Mouse (Mus musculus): ENCODE data around the gene Insl3. TPM values are rescaled to one million over a fixed set of nuclear protein-coding genes. Genes with fewer than 3 reads are reported as not detected.

Insl3 gene
- 0.69 TPM in 1 of 2 replicates, not detected in the other for polyA plus RNA-seq (2016; fragmentation: Nextera tagmentation; extraction: Ambion mirVana)

DNA sequence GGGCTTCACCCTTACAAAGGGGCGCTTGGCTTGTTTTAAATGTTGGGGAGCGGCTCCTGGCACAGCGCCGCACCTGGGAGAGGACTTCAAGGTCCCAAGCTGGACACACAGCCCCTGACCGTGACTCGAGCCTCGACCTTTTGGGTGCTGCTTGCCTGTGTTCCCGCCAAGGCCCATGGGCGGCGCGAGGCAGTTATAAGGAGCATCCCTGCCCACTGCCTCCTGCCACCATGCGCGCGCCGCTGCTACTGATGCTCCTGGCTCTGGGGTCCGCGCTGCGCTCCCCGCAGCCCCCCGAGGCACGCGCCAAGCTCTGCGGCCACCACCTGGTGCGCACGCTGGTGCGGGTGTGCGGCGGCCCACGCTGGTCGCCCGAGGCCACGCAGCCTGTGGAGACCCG lies at the start of gene Insl3:
Gene Insl3 (plus strand): TSS at position 187 of the 400 bp plus-strand sequence.
- ATAC-seq (ENCODE audit: low FRiP score), result no peak
- Histone ChIP-seq H3K4me3 (no peak within 1 kb of the TSS), H3K4me1 (peaks cover 27% of the 10 kb centered on the region), H3K9me3 (replicated peaks) (no peaks in the 10 kb centered on the region), H3K27me3 (peaks cover 100% of the 10 kb centered on the region), H3K27ac (no peak within 1 kb of the TSS), H3K36me3 (no peaks in the 10 kb centered on the region), H3K4me2 (replicated peaks) (no peak within 1 kb of the TSS), H3K9ac (no peak within 1 kb of the TSS)
- 7% methylated on average over 33 of the region's 33 CpGs for WGBS

DNA sequence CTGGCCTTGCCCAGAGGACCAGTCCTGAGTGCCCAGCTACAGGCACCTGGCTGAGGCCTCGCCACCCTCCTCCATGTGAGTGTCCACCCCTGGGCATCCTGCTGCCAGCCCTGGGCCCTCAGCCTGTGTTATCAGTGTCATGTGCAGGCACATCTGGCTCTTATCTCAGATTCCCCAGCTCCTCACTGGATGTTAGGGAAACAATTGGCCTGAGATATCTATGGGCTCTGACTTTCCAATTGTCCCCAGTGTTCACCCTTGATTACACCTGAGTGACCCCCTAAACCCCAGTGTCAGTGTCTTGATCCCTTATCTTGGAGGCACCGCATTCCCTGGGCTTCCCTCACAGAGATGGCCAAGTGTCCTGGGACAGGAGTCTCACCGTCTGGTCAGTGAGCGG lies 49.7 kb upstream of the Insl3 start:
- Histone ChIP-seq H3K4me1 (peaks cover 2% of the 10 kb centered on the region; the same call in 1 of the 2 replicates), H3K27ac (no peak overlapping the region), H3K4me3 (no peak overlapping the region), H3K36me3 (peaks cover 28% of the 10 kb centered on the region), H3K4me2 (replicated peaks) (no peak overlapping the region), H3K9ac (no peak overlapping the region), H3K9me3 (replicated peaks) (no peaks in the 10 kb centered on the region), H3K27me3 (peaks cover 33% of the 10 kb centered on the region)
- WGBS, result 88% methylated on average over 4 of the region's 4 CpGs
- ATAC-seq (ENCODE audit: low FRiP score), result no peak

- H3K27ac ChIP-seq, result no peak overlapping the region
- H3K4me3 ChIP-seq, result no peak overlapping the region
- H3K36me3 ChIP-seq, result peaks cover 44% of the 10 kb centered on the region
- H3K4me2 ChIP-seq (replicated peaks), result no peak overlapping the region
- no peak overlapping the region for H3K9ac ChIP-seq
- no peaks in the 10 kb centered on the region for H3K9me3 ChIP-seq (replicated peaks)
- ATAC-seq (ENCODE audit: low FRiP score), result no peak
- H3K27me3 ChIP-seq, result peaks cover 8% of the 10 kb centered on the region; the same call in 1 of the 2 replicates
- no peaks in the 10 kb centered on the region for H3K4me1 ChIP-seq
- WGBS, result 90% methylated on average over 9 of the region's 9 CpGs
Observed at GRCm38 (mm10) chr8:71645510-71645909, 43.5 kb upstream of the Insl3 start.

GRCm38 (mm10) chr8:71654600-71654999 lies 34.4 kb upstream of the Insl3 start:
- Histone ChIP-seq H3K36me3 (peaks cover 19% of the 10 kb centered on the region), H3K9me3 (replicated peaks) (no peaks in the 10 kb centered on the region), H3K4me2 (replicated peaks) (peak overlapping the region; percentile 34), H3K9ac (0 out of 2 replicates have a peak overlapping the region, but pooled peaks have one; percentile 9), H3K4me1 (peaks cover 6% of the 10 kb centered on the region), H3K27ac (no peak overlapping the region), H3K4me3 (no peak overlapping the region), H3K27me3 (peaks cover 80% of the 10 kb centered on the region)
- WGBS, result 2% methylated on average over 24 of the region's 24 CpGs
- peak; percentile 32; the same call in 1 of the 2 replicates for ATAC-seq (ENCODE audit: low FRiP score)

DNA sequence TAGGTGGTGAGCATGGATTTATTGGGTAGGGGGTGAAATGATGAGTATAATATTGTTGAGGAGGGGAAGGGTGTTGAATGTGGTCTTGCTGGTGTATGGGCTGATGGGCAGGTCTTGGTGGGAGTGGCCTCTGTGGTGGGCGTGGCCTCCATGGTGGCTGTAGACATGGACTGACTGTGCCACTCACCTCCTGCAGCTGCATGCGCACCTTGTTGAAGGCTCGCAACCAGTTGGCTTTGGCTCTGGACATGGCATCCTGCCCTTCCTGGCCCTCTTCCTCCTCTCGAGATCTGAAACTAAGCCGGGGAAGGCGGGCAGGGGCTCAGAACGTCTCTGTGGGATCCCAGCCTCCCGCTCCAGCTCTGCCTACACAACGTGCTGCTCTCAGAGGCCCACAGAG lies 31.2 kb upstream of the Insl3 start:
- Histone ChIP-seq H3K36me3 (peaks cover 13% of the 10 kb centered on the region; the same call in 1 of the 2 replicates), H3K9ac (no peak overlapping the region), H3K9me3 (replicated peaks) (no peaks in the 10 kb centered on the region), H3K4me3 (no peak overlapping the region), H3K4me1 (peaks cover 10% of the 10 kb centered on the region), H3K27ac (no peak overlapping the region), H3K27me3 (peaks cover 95% of the 10 kb centered on the region), H3K4me2 (replicated peaks) (no peak overlapping the region)
- 22% methylated on average over 9 of the region's 9 CpGs for WGBS
- ATAC-seq (ENCODE audit: low FRiP score), result no peak

GRCm38 (mm10) chr8:71658515-71659049 lies 30.4 kb upstream of the Insl3 start:
- Histone ChIP-seq H3K4me3 (no peak overlapping the region), H3K9ac (no peak overlapping the region), H3K27me3 (peaks cover 93% of the 10 kb centered on the region), H3K36me3 (peaks cover 16% of the 10 kb centered on the region; the same call in 1 of the 2 replicates), H3K9me3 (replicated peaks) (no peaks in the 10 kb centered on the region), H3K4me1 (peaks cover 10% of the 10 kb centered on the region), H3K27ac (no peak overlapping the region), H3K4me2 (replicated peaks) (no peak overlapping the region)
- 36% methylated on average over 17 of the region's 17 CpGs for WGBS
- no peak for ATAC-seq (ENCODE audit: low FRiP score)

- Histone ChIP-seq H3K27me3 (peaks cover 88% of the 10 kb centered on the region), H3K4me1 (peaks cover 7% of the 10 kb centered on the region), H3K9ac (no peak overlapping the region), H3K9me3 (replicated peaks) (no peaks in the 10 kb centered on the region), H3K4me3 (no peak overlapping the region), H3K4me2 (replicated peaks) (no peak overlapping the region), H3K36me3 (peaks cover 21% of the 10 kb centered on the region; the same call in 1 of the 2 replicates), H3K27ac (no peak overlapping the region)
- 74% methylated on average over 1 of the region's 1 CpGs for WGBS
- no peak for ATAC-seq (ENCODE audit: low FRiP score)
Observed at GRCm38 (mm10) chr8:71659751-71660150, 29.3 kb upstream of the Insl3 start.

- H3K27ac ChIP-seq, result no peak overlapping the region
- peak; percentile 40 for ATAC-seq (ENCODE audit: low FRiP score)
- H3K4me1 ChIP-seq, result peaks cover 10% of the 10 kb centered on the region
- H3K36me3 ChIP-seq, result peaks cover 21% of the 10 kb centered on the region; the same call in 1 of the 2 replicates
- no peak overlapping the region for H3K4me3 ChIP-seq
- 8% methylated on average over 36 of the region's 36 CpGs for WGBS
- H3K27me3 ChIP-seq, result peaks cover 80% of the 10 kb centered on the region
- no peak overlapping the region for H3K4me2 ChIP-seq (replicated peaks)
- no peaks in the 10 kb centered on the region for H3K9me3 ChIP-seq (replicated peaks)
- H3K9ac ChIP-seq, result no peak overlapping the region
Observed at GRCm38 (mm10) chr8:71660325-71661120, 28.5 kb upstream of the Insl3 start.

GRCm38 (mm10) chr8:71665331-71666130 lies 23.5 kb upstream of the Insl3 start:
- peaks cover 47% of the 10 kb centered on the region for H3K4me1 ChIP-seq
- 0 out of 2 replicates have a peak overlapping the region, but pooled peaks have one; percentile 0 for H3K4me3 ChIP-seq
- H3K9ac ChIP-seq, result 0 out of 2 replicates have a peak overlapping the region, but pooled peaks have one; percentile 14
- H3K36me3 ChIP-seq, result peaks cover 21% of the 10 kb centered on the region; the same call in 1 of the 2 replicates
- peaks cover 71% of the 10 kb centered on the region for H3K27me3 ChIP-seq
- ATAC-seq (ENCODE audit: low FRiP score), result peak; percentile 53
- peak overlapping the region; percentile 37 for H3K4me2 ChIP-seq (replicated peaks)
- no peak overlapping the region for H3K27ac ChIP-seq
- WGBS, result 4% methylated on average over 21 of the region's 22 CpGs
- H3K9me3 ChIP-seq (replicated peaks), result no peaks in the 10 kb centered on the region

GRCm38 (mm10) chr8:71666855-71667254 lies 22.2 kb upstream of the Insl3 start:
- WGBS, result 5% methylated on average over 1 of the region's 1 CpGs
- Histone ChIP-seq H3K36me3 (peaks cover 19% of the 10 kb centered on the region; the same call in 1 of the 2 replicates), H3K4me3 (no peak overlapping the region), H3K9me3 (replicated peaks) (no peaks in the 10 kb centered on the region), H3K4me2 (replicated peaks) (0 out of 2 replicates have a peak overlapping the region, but pooled peaks have one; percentile 4), H3K9ac (peak overlapping the region; percentile 39; the same call in 1 of the 2 replicates), H3K27me3 (peaks cover 61% of the 10 kb centered on the region), H3K4me1 (peaks cover 50% of the 10 kb centered on the region), H3K27ac (0 out of 2 replicates have a peak overlapping the region, but pooled peaks have one; percentile 56)
- ATAC-seq (ENCODE audit: low FRiP score), result no peak

DNA sequence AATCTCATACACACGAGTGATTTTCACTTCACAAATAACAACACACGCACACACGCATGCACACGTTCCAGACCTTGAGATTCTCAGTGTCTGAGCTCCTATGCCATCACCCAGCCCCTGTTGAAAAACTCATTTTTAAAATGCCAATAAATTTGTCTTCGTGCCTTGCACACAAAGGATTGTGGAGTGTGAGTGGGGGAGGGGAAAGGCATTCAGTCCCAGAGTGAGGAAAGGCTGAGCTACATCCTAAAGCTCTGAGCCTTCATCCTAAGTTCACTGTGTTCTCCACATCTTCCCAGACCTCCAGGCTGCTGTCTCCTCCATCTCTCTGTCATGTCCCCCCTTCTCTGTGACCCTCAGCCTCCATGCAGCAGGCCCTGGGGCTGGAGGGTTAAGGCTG lies 21.8 kb upstream of the Insl3 start:
- Histone ChIP-seq H3K27ac (peak overlapping the region; percentile 56; the same call in 1 of the 2 replicates), H3K36me3 (peaks cover 15% of the 10 kb centered on the region; the same call in 1 of the 2 replicates), H3K4me2 (replicated peaks) (peak overlapping the region; percentile 6; the same call in 1 of the 2 replicates), H3K9me3 (replicated peaks) (no peaks in the 10 kb centered on the region), H3K4me1 (peaks cover 53% of the 10 kb centered on the region), H3K27me3 (peaks cover 57% of the 10 kb centered on the region), H3K9ac (peak overlapping the region; percentile 45; the same call in 1 of the 2 replicates), H3K4me3 (no peak overlapping the region)
- ATAC-seq (ENCODE audit: low FRiP score), result no peak
- WGBS, result 43% methylated on average over 5 of the region's 5 CpGs
